Mouse (Mus musculus): ENCODE data around the gene Oasl2. TPM values are rescaled to one million over a fixed set of nuclear protein-coding genes. Genes with fewer than 3 reads are reported as not detected.
"Not testable (repeated sequence)": the region's sequence is repeated elsewhere in the genome, so short reads cannot be mapped to it uniquely, and the experiment has no call there.

Gene Oasl2
- total and polyA plus RNA-seq, 2 experiments from 2014 or later = 4.7 to 6.3 TPM

GRCm38 (mm10) chr5:114864813-114865212, 31.9 kb upstream of the Oasl2 start:
- peaks cover 9% of the 10 kb centered on the region; the same call in 1 of the 2 replicates for H3K9me3 ChIP-seq (ENCODE audit: low read length)
- H3K4me2 ChIP-seq (ENCODE audit: low read depth, low read length) = no peak overlapping the region
- no peak for DNase-seq (ENCODE audit: low spot score)
- no peak overlapping the region for H3K27ac ChIP-seq
- no peak overlapping the region for H3K9ac ChIP-seq (replicated peaks; ENCODE audit: low read length)
- no peak for ATAC-seq
- no peaks in the 10 kb centered on the region for H3K36me3 ChIP-seq (ENCODE audit: insufficient read depth, low read length)
- no peak for TF ChIP-seq CTCF (IDR thresholded peaks at IDR 0.05; ENCODE audit: low read depth)
- 73% methylated on average over 7 of the region's 7 CpGs for WGBS
- no peaks in the 10 kb centered on the region for H3K4me1 ChIP-seq (ENCODE audit: insufficient read depth, low read length)
- no peak overlapping the region for H3K4me3 ChIP-seq (ENCODE audit: low read length)
- no peaks in the 10 kb centered on the region for H3K27me3 ChIP-seq (ENCODE audit: insufficient read depth, low read length)

- DNase-seq (ENCODE audit: low spot score) (no peak), ATAC-seq (no peak)
- Histone ChIP-seq H3K36me3 (ENCODE audit: insufficient read depth, low read length) (no peaks in the 10 kb centered on the region), H3K4me3 (ENCODE audit: low read length) (no peak overlapping the region), H3K27ac (no peak overlapping the region), H3K4me1 (ENCODE audit: insufficient read depth, low read length) (no peaks in the 10 kb centered on the region), H3K9me3 (ENCODE audit: low read length) (peaks cover 9% of the 10 kb centered on the region; the same call in 1 of the 2 replicates), H3K9ac (replicated peaks; ENCODE audit: low read length) (no peak overlapping the region), H3K27me3 (ENCODE audit: insufficient read depth, low read length) (no peaks in the 10 kb centered on the region), H3K4me2 (ENCODE audit: low read depth, low read length) (no peak overlapping the region)
- TF ChIP-seq CTCF (IDR thresholded peaks at IDR 0.05; ENCODE audit: low read depth) = no peak
- WGBS = 83% methylated on average over 12 of the region's 12 CpGs
These were observed 31.5 kb upstream of the Oasl2 start for GRCm38 (mm10) chr5:114865279-114865678.

- H3K36me3 ChIP-seq (ENCODE audit: insufficient read depth, low read length) = no peaks in the 10 kb centered on the region
- ATAC-seq (peak; percentile 27; the same call in 1 of the 2 replicates), DNase-seq (ENCODE audit: low spot score) (no peak)
- no peak overlapping the region for H3K27ac ChIP-seq
- TF ChIP-seq CTCF (IDR thresholded peaks at IDR 0.05; ENCODE audit: low read depth) = peak; percentile 47; the same call in 1 of the 2 replicates
- no peak overlapping the region for H3K9ac ChIP-seq (replicated peaks; ENCODE audit: low read length)
- WGBS = 47% methylated on average over 6 of the region's 6 CpGs
- no peak overlapping the region for H3K4me3 ChIP-seq (ENCODE audit: low read length)
- H3K9me3 ChIP-seq (ENCODE audit: low read length) = no peaks in the 10 kb centered on the region
- no peaks in the 10 kb centered on the region for H3K4me1 ChIP-seq (ENCODE audit: insufficient read depth, low read length)
- no peak overlapping the region for H3K4me2 ChIP-seq (ENCODE audit: low read depth, low read length)
- no peaks in the 10 kb centered on the region for H3K27me3 ChIP-seq (ENCODE audit: insufficient read depth, low read length)
These were observed 20.9 kb upstream of the Oasl2 start for GRCm38 (mm10) chr5:114875858-114876257.

- Histone ChIP-seq H3K4me2 (ENCODE audit: low read depth, low read length) (no peak overlapping the region), H3K27ac (no peak overlapping the region), H3K9ac (replicated peaks; ENCODE audit: low read length) (no peak overlapping the region), H3K4me1 (ENCODE audit: insufficient read depth, low read length) (no peaks in the 10 kb centered on the region), H3K4me3 (ENCODE audit: low read length) (no peak overlapping the region), H3K27me3 (ENCODE audit: insufficient read depth, low read length) (no peaks in the 10 kb centered on the region), H3K36me3 (ENCODE audit: insufficient read depth, low read length) (no peaks in the 10 kb centered on the region), H3K9me3 (ENCODE audit: low read length) (no peaks in the 10 kb centered on the region)
- ATAC-seq (peak; percentile 24; the same call in 1 of the 2 replicates), DNase-seq (ENCODE audit: low spot score) (no peak)
- WGBS = 23% methylated on average over 6 of the region's 6 CpGs
- no peak for TF ChIP-seq CTCF (IDR thresholded peaks at IDR 0.05; ENCODE audit: low read depth)
These were observed 20.4 kb upstream of the Oasl2 start for GRCm38 (mm10) chr5:114876331-114876730.

GRCm38 (mm10) chr5:114877487-114877886, 19.2 kb upstream of the Oasl2 start:
- 66% methylated on average over 7 of the region's 7 CpGs for WGBS
- no peak overlapping the region for H3K9ac ChIP-seq (replicated peaks; ENCODE audit: low read length)
- H3K4me2 ChIP-seq (ENCODE audit: low read depth, low read length) = no peak overlapping the region
- H3K27me3 ChIP-seq (ENCODE audit: insufficient read depth, low read length) = no peaks in the 10 kb centered on the region
- H3K4me3 ChIP-seq (ENCODE audit: low read length) = no peak overlapping the region
- DNase-seq (ENCODE audit: low spot score) (no peak), ATAC-seq (no peak)
- H3K36me3 ChIP-seq (ENCODE audit: insufficient read depth, low read length) = no peaks in the 10 kb centered on the region
- H3K4me1 ChIP-seq (ENCODE audit: insufficient read depth, low read length) = no peaks in the 10 kb centered on the region
- no peaks in the 10 kb centered on the region for H3K9me3 ChIP-seq (ENCODE audit: low read length)
- TF ChIP-seq CTCF (IDR thresholded peaks at IDR 0.05; ENCODE audit: low read depth) = no peak
- no peak overlapping the region for H3K27ac ChIP-seq

GRCm38 (mm10) chr5:114879399-114879798, 17.3 kb upstream of the Oasl2 start:
- no peak for TF ChIP-seq CTCF (IDR thresholded peaks at IDR 0.05; ENCODE audit: low read depth)
- no peak for DNase-seq (ENCODE audit: low spot score)
- H3K9me3 ChIP-seq (ENCODE audit: low read length) = no peaks in the 10 kb centered on the region
- no peaks in the 10 kb centered on the region for H3K27me3 ChIP-seq (ENCODE audit: insufficient read depth, low read length)
- no peak overlapping the region for H3K27ac ChIP-seq
- H3K36me3 ChIP-seq (ENCODE audit: insufficient read depth, low read length) = no peaks in the 10 kb centered on the region
- WGBS = 74% methylated on average over 13 of the region's 13 CpGs
- no peak overlapping the region for H3K4me2 ChIP-seq (ENCODE audit: low read depth, low read length)
- H3K4me1 ChIP-seq (ENCODE audit: insufficient read depth, low read length) = no peaks in the 10 kb centered on the region
- no peak for ATAC-seq
- no peak overlapping the region for H3K4me3 ChIP-seq (ENCODE audit: low read length)
- H3K9ac ChIP-seq (replicated peaks; ENCODE audit: low read length) = no peak overlapping the region

- H3K27ac ChIP-seq; H3K27me3 ChIP-seq (ENCODE audit: insufficient read depth, low read length); DNase-seq (ENCODE audit: low spot score); H3K9me3 ChIP-seq (ENCODE audit: low read length); H3K4me3 ChIP-seq (ENCODE audit: low read length); H3K9ac ChIP-seq (replicated peaks; ENCODE audit: low read length); ATAC-seq; H3K36me3 ChIP-seq (ENCODE audit: insufficient read depth, low read length); H3K4me1 ChIP-seq (ENCODE audit: insufficient read depth, low read length); H3K4me2 ChIP-seq (ENCODE audit: low read depth, low read length): not testable (repeated sequence)
- WGBS = 91% methylated on average over 6 of the region's 7 CpGs
These were observed 14.4 kb upstream of the Oasl2 start for GRCm38 (mm10) chr5:114882319-114882718.
